Mouse (Mus musculus) CD4-positive helper T cell, adult 2 months (primary cell): ENCODE results near the gene Sgpp2.

Source experiments
- DNase-seq: peaks from one replicate; pipeline ENCODE4 v3.0.0-alpha.2; 2012; ENCODE audit warnings: low read depth, missing footprints, low spot score

Gene Sgpp2

DNA sequence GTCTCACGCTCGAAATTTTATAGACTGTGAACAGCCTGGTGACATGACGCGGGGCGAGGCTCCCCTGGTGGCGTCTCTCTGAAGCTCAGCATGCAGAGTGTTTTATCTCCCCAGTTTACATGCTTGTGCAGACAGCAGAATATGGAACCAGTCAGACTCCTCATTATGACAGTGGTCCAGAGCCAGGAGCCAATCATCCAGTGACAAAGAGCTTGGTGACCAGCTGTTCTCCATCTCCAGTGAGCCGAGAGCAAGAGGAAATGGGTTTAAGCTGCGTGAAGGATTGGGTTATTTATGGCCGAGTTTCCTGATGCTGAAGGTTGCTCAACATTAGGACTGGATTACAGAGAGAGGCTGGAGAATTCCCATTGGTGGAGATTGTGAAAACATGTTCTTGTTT, 28.1 kb downstream of the Sgpp2 start:
- no peak for DNase-seq

DNA sequence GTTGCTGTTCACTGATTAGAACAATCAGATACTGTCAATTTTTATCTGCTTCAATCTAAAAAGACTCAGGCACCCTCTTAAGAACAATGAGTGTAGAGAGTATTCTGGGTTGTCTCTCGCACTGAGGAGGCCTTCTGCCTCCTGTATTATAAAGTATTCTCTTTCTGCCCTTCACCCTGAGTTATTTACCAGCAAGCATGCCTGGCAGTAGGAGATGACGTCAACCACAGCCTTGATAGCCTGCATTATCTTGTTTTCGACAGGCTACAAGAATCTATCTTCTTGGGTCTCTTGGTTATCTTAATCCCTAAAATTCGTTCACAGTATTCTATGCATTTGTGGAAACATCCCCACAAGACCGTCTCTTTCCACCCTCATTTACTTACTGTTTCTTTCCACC, 29.8 kb downstream of the Sgpp2 start:
- DNase-seq, result no peak

- DNase-seq, result no peak
These were observed 30.4 kb downstream of the Sgpp2 start for GRCm38 (mm10) chr1:78340584-78340983.

- DNase-seq, result no peak
These were observed 37.2 kb downstream of the Sgpp2 start for GRCm38 (mm10) chr1:78347317-78347806.

DNA sequence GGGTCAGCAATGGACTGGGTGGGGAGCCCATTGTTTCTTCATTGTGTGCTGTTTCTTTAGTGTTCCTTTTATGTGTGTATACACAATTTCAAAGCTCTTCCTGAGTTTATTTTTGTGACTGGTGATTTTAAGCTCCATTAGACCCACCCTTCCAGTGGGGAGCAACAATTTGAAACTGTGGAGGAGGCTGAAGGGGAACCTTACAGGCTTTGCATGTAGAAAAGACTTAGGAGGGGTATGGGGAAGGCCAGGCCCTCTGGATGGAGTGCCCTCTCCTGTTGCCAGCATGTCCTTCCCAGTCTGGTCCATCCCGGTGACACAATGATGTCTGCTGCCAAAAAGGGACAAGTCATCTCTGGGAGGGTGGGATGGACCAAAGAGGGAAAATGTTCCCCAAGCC, 39.1 kb downstream of the Sgpp2 start:
- DNase-seq, result no peak

DNA sequence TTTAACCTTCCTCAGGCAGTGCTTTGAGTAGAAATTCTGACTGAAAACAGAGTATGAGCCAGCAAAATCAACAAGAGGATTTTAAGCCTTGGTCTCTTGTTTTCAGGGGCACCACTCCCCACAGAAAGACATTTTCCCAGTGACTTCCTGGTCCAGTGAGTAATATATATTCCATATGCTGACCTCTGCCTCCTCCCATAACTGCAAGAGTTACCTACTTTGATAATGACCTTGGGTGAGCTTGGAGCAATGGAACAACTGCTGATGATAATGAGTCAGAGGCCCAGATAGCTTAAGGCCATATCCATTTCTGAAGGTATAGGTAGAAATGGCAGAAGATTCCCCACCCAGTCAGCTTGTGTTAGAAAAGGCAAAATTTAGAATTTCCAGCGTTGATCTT, 43.1 kb downstream of the Sgpp2 start:
- DNase-seq, result no peak

GRCm38 (mm10) chr1:78355123-78355522, 45.0 kb downstream of the Sgpp2 start:
- no peak for DNase-seq

DNA sequence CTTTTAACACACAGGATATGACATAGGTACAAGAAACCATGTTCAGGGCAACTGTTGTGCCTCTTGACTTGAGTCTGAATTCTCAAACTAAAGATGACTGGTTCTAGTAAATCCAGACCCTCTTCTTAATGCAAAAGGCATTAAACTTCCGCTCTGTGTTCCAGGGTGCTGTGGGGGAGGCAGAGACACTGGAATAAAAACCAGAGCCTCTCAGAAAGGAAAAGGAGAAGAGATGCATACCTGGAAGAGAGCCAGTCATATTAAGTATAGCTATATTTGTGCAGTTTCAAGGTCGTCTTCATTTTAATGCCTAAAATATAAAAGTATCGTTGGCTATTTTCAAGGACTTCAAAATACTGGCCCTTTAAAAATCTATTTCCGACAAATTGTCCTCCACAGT, 47.3 kb downstream of the Sgpp2 start:
- DNase-seq, result no peak

GRCm38 (mm10) chr1:78357868-78358267, 47.7 kb downstream of the Sgpp2 start:
- no peak for DNase-seq

DNA sequence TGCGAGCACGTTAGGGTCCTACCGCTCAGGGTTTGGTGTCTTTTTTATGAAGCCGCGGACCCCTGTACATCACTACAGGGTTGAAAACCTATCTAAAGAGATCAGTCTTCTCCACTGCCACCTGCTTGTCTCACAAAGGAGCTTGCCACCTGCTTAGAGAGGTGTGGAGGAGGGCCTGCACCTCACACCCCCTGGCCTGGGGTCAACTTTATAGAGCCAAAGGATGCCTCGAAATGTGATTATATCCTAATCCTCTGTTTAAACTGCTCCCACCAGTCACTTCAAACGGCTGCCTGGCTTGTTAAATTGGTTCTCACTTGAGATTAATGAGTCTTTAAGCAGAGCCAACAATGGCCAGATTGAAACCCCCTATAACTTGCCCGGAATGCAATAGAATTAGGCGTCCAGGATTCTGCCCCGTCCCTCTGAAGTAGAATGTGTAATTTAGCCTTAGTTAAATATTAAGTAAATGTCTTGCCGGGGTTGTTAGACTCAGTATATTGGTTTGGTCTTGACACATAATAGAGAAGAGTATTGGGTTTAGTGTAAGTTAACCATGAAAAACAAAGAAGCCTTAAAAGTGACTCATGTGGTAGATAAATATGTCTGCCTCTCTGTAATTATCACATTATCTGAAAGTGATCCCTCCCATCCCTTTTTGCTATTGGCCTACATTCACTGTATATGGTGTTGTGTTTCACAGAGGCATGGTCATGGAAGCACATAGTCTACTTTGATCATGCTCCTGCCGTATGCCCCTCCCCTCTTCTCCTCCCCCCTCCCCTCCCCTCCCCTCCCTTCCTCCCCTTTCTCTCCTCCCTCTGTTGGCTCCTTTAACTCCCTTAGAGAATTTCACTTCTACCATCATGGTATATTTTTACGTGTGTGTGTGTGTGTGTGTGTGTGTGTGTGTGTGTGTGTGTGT, 54.1 kb downstream of the Sgpp2 start:
- DNase-seq, result no peak

- no peak for DNase-seq
These were observed 57.7 kb downstream of the Sgpp2 start for GRCm38 (mm10) chr1:78367806-78368205.

GRCm38 (mm10) chr1:78370121-78370520, 60.0 kb downstream of the Sgpp2 start:
- DNase-seq, result no peak

DNA sequence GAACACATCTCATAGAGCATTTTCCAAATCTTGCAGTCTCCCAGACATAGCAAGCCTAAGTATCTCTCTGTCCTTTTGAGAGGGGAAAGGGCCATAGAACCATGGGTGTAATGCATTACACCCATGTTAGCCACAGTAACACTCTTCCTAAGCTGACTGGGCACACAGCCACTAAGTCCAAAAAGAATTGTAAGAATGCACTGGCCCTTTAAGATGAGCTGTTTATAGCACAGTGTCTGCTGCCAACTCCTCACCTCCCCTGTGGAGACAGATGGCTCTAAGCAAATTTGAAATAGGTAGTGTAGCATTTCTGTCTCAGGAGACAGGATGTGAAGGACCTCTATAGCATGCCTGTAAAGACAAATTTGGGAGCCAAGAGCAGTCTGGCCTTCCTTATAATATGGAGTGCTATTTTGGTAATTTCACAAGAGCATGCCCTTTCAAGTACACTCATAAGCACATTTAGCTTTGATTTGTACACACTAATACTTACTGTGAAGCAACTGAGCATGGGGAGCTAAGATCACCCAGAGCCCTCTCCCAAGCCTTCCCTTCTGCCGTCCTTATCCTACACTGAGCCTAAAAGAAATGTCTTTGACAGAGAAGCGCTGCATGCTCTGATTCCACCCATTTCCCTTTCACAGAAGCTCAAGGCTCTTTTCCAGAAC, 61.6 kb downstream of the Sgpp2 start:
- no peak for DNase-seq

DNA sequence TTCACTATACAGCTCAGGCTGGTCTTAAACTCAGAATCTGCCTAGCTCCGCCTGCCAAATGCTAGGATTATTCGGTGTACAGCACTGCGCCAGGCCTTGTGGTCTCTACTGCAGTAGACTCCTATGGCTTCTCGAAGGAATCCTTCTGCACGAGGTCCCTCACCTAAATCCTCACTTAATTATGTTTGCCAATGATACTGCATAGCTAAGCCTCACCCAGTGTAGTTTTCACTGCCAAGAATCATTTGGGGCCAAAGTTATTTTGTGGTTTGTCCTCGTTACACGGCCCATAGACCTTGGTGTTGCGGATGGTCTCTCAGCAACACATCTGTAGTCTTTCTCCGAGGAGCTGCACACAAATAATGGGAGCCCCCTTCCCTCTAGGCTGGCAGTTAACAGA, 62.2 kb downstream of the Sgpp2 start:
- DNase-seq, result no peak

DNA sequence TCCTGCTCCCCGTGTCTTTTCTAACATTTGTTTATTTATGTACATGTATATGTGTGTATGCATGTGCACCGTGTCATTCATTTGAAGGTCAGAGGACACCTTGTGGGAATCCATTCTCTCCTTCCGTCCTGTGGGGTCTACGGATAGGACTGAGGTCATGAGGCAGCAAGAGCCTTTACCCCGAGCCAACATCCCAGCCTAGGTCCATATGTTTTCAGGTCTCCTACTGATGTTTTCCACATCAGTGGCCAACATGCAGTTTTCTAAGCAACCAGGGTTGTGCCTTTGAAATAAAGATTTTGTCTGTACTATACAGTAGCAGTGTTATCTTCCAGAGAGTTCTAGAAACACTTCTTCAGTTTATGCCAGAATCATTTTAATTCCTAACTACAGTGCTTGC, 63.7 kb downstream of the Sgpp2 start:
- no peak for DNase-seq

- no peak for DNase-seq
These were observed 64.9 kb downstream of the Sgpp2 start for GRCm38 (mm10) chr1:78375058-78375457.

GRCm38 (mm10) chr1:78380950-78381349, 70.8 kb downstream of the Sgpp2 start:
- no peak for DNase-seq

GRCm38 (mm10) chr1:78387854-78388253, 77.7 kb downstream of the Sgpp2 start:
- DNase-seq, result no peak

- no peak for DNase-seq
These were observed 78.7 kb downstream of the Sgpp2 start for GRCm38 (mm10) chr1:78388848-78389247.

DNA sequence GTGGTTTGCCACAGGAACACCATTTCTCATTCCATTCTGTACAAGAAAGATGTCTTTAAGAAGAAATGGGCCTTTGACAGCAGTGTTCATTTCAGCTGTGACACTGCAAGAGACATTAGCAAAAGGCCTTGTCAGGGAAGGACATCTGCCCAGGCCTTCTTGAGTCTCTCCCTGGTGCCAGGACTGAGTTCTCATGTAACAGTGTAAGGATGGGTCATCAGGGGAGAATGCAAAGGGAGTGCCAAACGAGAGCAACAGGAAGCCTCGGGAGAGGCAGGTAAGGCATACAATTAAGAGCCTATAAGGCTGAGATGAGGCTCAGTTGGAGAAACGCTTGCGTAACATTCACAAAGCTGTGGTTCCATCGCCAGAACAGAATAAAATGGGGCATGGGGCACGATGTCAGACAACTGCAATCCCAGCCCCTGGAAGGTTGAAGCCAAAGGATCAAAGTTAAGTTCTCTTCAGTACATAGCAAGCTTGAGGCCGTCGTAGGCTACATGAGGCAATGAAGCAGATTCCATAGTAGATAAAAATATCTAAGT, 85.1 kb downstream of the Sgpp2 start:
- no peak for DNase-seq

GRCm38 (mm10) chr1:78395737-78396136, 85.6 kb downstream of the Sgpp2 start:
- no peak for DNase-seq

GRCm38 (mm10) chr1:78396320-78396913, 86.3 kb downstream of the Sgpp2 start:
- DNase-seq, result no peak
